Mouse (Mus musculus) forebrain, embryonic 11.5 days (tissue): ENCODE data around the gene Gm19426. TPM values are rescaled to one million over a fixed set of nuclear protein-coding genes. Genes with fewer than 3 reads are reported as not detected.

Experiments
- ATAC-seq: fragments of 200-750 bp; cut with Nextera tagmentation; replicated peaks from 2 replicates; pipeline ENCODE4 v1.8.0; 2017; ENCODE audit warnings: moderate TSS enrichment; ENCODE audit not compliant: low FRiP score
- DNase-seq: peaks from one replicate; pipeline ENCODE4 v3.0.0-alpha.2; 2017; ENCODE audit warnings: low spot score
- H3K27ac ChIP-seq: fragments of 300-500 bp; sonication (generic); 2 replicates; pipeline ENCODE4 v1.5.1; 2014; ENCODE audit warnings: low read depth, low read length
- H3K27me3 ChIP-seq: fragments of 300-500 bp; sonication (generic); 2 replicates; pipeline ENCODE4 v1.6.1; 2014; ENCODE audit warnings: mild to moderate bottlenecking, low read length, mixed read lengths; ENCODE audit not compliant: control insufficient read depth, insufficient read depth
- H3K36me3 ChIP-seq: fragments of 300-500 bp; sonication (generic); 2 replicates; pipeline ENCODE4 v1.6.1; 2014; ENCODE audit warnings: mild to moderate bottlenecking, low read length, moderate library complexity, mixed read lengths; ENCODE audit not compliant: control insufficient read depth, insufficient read depth
- H3K4me1 ChIP-seq: fragments of 300-500 bp; sonication (generic); replicated peaks from 2 replicates; pipeline ENCODE4 v1.6.1; 2014; ENCODE audit warnings: low read length, mixed read lengths; ENCODE audit not compliant: control insufficient read depth, insufficient read depth
- H3K4me2 ChIP-seq: fragments of 300-500 bp; sonication (generic); 2 replicates; pipeline ENCODE4 v1.6.1; 2014; ENCODE audit warnings: low read depth, mild to moderate bottlenecking, low read length, moderate library complexity, mixed read lengths; ENCODE audit not compliant: severe bottlenecking
- H3K4me3 ChIP-seq: fragments of 300-500 bp; sonication (generic); 2 replicates; pipeline ENCODE4 v1.5.1; 2014; ENCODE audit warnings: low read depth, low read length
- H3K9ac ChIP-seq: fragments of 300-500 bp; sonication (generic); 2 replicates; pipeline ENCODE4 v1.6.1; 2014; ENCODE audit warnings: low read length
- H3K9me3 ChIP-seq: fragments of 300-500 bp; sonication (generic); 2 replicates; pipeline ENCODE4 v1.6.1; 2016; ENCODE audit warnings: low read length, mixed read lengths; ENCODE audit not compliant: control insufficient read depth
- WGBS: fragments of 180-500 bp; shearing (Covaris S2); extraction: QIAGEN DNeasy Blood & Tissue Kit; methylation state at CpG from one replicate; pipeline ENCODE4 v1.1.7; 2014; 5-methylcytosine and 5-hydroxymethylcytosine counted together
- polyA plus RNA-seq: library from polyadenylated mRNA; unstranded; fragments of >200 nt; fragmentation: Nextera tagmentation; extraction: Ambion mirVana; gene quantifications from 2 replicates; pipeline ENCODE4 v1.2.1, GENCODE M21; 2014

Gm19426 gene
- polyA plus RNA-seq, 1 experiment from 2014 or later = 4.3 TPM

DNA sequence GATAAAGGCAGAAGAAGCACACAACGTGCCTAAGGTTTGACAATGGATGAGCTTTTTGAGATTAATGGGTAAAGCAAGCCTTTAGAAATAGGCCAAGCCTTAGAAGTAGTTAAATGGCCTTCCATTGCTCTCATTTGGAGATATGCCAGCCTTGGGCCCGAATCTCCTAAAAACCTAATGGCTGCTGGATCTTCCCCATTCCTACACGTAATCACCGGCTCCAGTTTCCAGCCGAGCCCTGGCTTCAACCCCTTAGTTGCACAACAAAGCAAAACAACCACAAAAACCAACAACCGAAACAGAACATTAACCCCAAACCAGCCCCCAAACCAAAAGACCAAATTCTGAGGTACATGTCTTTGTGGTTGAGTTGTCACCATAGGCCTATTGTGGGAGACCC is 32.2 kb upstream of the Gm19426 start:
- WGBS = 81% methylated on average over 6 of the region's 6 CpGs
- Histone ChIP-seq H3K9me3 (no peaks in the 10 kb centered on the region), H3K4me1 (peaks cover 9% of the 10 kb centered on the region), H3K4me2 (no peak overlapping the region), H3K4me3 (no peak overlapping the region), H3K27ac (peak overlapping the region; percentile 79; the same call in 1 of the 2 replicates), H3K36me3 (no peaks in the 10 kb centered on the region), H3K9ac (no peak overlapping the region), H3K27me3 (no peaks in the 10 kb centered on the region)
- DNase-seq (no peak), ATAC-seq (no peak)

DNA sequence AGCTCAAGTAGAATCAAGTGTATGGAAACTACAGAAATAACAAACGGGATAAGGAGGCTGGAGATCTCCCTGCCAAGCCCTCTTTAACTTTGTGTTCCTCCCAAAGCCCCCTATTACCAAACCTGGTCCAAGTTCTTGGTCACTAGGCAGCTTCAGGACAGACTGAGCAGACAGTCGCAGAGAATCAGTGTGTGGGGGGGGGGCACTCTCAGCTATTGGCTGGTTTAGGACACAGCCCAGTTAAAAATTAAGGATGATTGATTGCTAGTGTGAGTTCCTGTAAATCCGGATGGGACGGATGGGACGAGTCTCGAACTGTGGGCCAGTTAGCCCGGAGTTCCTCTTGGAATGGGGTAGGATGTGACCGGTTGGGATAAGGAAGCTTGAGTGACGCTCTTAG is 31.8 kb upstream of the Gm19426 start, which contains the start of gene Serping1:
TSS of gene Serping1 (minus strand) at position 204 of the 400 bp plus-strand sequence.
- DNase-seq (no peak), ATAC-seq (peak; percentile 25)
- Histone ChIP-seq H3K9ac (peak within 1 kb of the TSS; percentile 56), H3K4me2 (peak within 1 kb of the TSS; percentile 54), H3K4me1 (peaks cover 9% of the 10 kb centered on the region), H3K9me3 (no peaks in the 10 kb centered on the region), H3K27ac (peak within 1 kb of the TSS; percentile 79), H3K4me3 (peak within 1 kb of the TSS; percentile 22), H3K36me3 (no peaks in the 10 kb centered on the region), H3K27me3 (no peaks in the 10 kb centered on the region)
- WGBS = 68% methylated on average over 9 of the region's 9 CpGs

DNA sequence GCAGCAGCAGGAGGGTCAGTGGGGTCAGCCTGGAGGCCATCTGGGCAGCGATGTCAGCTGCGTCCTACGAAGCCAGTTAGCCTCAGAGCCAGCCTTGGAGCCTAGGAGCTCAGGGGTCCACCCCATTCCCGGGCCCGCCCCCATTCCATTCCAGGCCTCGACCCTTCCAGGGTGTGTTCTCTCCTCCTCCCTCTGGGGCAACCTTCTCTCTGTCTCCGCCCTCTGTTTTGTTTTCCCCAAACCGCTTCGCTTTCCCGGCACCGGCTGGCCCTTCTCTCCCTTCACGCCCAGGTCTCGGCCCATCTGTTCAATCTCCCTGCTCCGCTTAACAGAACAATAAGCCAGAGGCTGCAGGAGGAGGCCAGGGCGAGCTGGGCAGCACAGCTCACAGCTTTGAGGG is 31.3 kb upstream of the Gm19426 start:
- ATAC-seq = peak; percentile 95
- WGBS = 1% methylated on average over 15 of the region's 15 CpGs
- Histone ChIP-seq H3K36me3 (no peaks in the 10 kb centered on the region), H3K4me2 (peak overlapping the region; percentile 54), H3K9me3 (no peaks in the 10 kb centered on the region), H3K27me3 (no peaks in the 10 kb centered on the region), H3K9ac (peak overlapping the region; percentile 56), H3K27ac (peak overlapping the region; percentile 79), H3K4me1 (peaks cover 9% of the 10 kb centered on the region), H3K4me3 (peak overlapping the region; percentile 22)
- DNase-seq = peak; percentile 83

DNA sequence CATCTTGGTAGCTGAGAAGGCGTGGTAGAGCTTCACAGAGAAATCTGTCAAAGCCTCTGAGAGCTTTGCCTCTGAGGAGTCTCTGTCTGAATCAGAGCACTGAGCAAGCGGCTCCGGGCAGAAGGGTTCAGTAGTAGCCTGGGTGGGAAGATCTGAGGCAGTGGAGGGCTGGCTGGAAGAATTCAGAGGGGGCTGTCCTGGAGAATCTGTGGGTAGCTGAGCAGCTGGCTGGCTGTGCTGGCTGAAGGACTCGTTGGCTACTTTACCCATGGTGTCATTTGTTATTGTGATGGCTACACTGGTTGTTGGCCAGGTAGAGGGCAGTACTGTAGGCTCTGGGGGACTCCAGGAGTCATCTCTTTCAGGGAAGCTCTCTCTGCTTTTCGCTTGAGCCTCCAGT is 29.7 kb upstream of the Gm19426 start:
- H3K4me1 ChIP-seq = peaks cover 9% of the 10 kb centered on the region
- no peaks in the 10 kb centered on the region for H3K27me3 ChIP-seq
- WGBS = 82% methylated on average over 5 of the region's 5 CpGs
- no peaks in the 10 kb centered on the region for H3K9me3 ChIP-seq
- DNase-seq (no peak), ATAC-seq (no peak)
- no peak overlapping the region for H3K4me2 ChIP-seq
- H3K4me3 ChIP-seq = no peak overlapping the region
- H3K27ac ChIP-seq = no peak overlapping the region
- no peak overlapping the region for H3K9ac ChIP-seq
- H3K36me3 ChIP-seq = no peaks in the 10 kb centered on the region

DNA sequence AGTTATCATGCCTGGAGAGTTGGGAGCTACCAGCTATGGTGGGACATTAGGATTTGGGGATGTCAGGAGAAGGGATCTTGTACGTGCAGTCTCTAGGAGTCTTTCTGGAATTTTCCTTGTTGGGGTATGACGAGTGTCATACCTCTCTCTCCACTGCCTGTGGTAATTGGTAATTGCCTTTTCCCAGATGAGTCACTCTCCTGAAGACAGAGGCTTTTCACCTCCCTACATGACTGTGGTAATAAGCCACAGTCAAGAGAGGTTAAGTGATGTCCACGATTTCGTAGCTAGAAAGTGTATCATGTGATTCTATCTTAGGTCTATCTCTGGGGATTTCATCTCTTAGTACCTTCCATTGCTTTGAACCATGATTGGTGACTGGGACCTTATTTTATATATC is 29.0 kb upstream of the Gm19426 start:
- no peak overlapping the region for H3K4me3 ChIP-seq
- H3K4me1 ChIP-seq = peaks cover 9% of the 10 kb centered on the region
- no peaks in the 10 kb centered on the region for H3K27me3 ChIP-seq
- ATAC-seq = no peak
- no peak overlapping the region for H3K9ac ChIP-seq
- H3K36me3 ChIP-seq = no peaks in the 10 kb centered on the region
- H3K4me2 ChIP-seq = no peak overlapping the region
- no peak overlapping the region for H3K27ac ChIP-seq
- DNase-seq = no peak
- 85% methylated on average over 4 of the region's 4 CpGs for WGBS
- H3K9me3 ChIP-seq = no peaks in the 10 kb centered on the region

DNA sequence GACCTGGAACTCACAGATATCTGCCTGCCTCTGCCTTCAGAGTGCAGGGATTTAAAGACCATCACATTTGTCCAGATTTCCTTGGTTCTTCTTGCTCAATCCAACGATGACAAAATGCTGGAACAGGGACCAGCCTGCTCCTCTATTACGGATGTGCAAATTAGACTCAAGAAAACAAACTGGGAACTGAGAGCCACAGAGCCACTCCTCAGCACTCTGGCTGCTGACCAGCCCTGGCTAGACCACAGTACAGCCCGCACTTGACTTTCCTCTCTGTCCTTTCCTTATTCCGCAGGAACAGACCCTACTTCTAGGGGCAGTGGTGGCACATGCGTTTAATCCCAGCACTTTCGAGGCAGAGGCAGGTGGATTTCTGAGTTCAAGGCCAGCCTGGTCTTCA is 27.0 kb upstream of the Gm19426 start:
- Histone ChIP-seq H3K27me3 (no peaks in the 10 kb centered on the region), H3K4me3 (no peak overlapping the region), H3K4me2 (no peak overlapping the region), H3K36me3 (no peaks in the 10 kb centered on the region), H3K9ac (no peak overlapping the region), H3K9me3 (no peaks in the 10 kb centered on the region), H3K4me1 (peaks cover 9% of the 10 kb centered on the region), H3K27ac (no peak overlapping the region)
- 79% methylated on average over 6 of the region's 6 CpGs for WGBS
- ATAC-seq = no peak
- no peak for DNase-seq

DNA sequence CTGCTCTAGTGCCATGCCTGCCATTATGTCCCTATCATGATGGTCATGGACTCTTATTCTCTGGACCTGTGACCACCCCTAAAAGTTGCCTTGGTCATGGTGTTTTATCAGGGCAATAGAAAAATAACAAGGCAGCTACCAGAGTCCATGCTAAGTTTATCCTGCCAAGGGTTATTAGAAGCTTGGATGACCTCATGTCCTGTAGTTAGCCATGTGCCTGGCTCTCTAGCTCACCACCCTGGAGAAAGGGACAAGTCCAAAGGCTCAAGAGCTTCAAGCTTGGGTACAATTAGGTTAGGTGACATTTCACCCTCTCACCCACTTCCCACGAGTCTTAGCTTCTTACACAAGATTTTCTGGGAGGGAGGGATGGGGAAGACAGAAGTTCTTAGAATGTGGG is 19.4 kb upstream of the Gm19426 start:
- no peak for ATAC-seq
- H3K27me3 ChIP-seq = no peaks in the 10 kb centered on the region
- no peaks in the 10 kb centered on the region for H3K4me1 ChIP-seq
- WGBS = 62% methylated on average over 1 of the region's 1 CpGs
- H3K4me3 ChIP-seq = no peak overlapping the region
- no peaks in the 10 kb centered on the region for H3K9me3 ChIP-seq
- no peak overlapping the region for H3K4me2 ChIP-seq
- H3K27ac ChIP-seq = no peak overlapping the region
- no peak for DNase-seq
- no peaks in the 10 kb centered on the region for H3K36me3 ChIP-seq
- no peak overlapping the region for H3K9ac ChIP-seq

DNA sequence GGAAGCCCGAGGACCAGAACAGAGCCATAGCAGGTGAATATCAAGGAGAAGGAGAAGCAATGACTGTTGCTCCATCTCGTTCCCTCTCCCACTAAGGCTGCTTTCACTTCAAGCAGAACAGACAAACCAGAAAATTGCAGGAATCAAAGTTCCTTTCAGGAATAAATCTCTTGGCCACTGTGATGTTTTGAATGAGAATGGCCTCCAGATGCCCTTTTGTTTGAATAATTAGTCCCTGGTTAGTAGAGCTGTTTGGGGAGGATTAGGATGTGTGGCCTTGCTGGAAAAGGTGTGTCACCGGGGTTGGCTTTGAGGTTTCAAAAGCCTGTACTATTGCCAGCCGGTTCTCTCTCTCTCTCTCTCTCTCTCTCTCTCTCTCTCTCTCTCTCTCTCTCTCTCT is 18.8 kb upstream of the Gm19426 start:
- DNase-seq = no peak
- ATAC-seq = no peak
- H3K4me3 ChIP-seq = no peak overlapping the region
- H3K4me2 ChIP-seq = no peak overlapping the region
- 21% methylated on average over 4 of the region's 4 CpGs for WGBS
- H3K27me3 ChIP-seq = no peaks in the 10 kb centered on the region
- H3K9me3 ChIP-seq = no peaks in the 10 kb centered on the region
- no peaks in the 10 kb centered on the region for H3K4me1 ChIP-seq
- no peak overlapping the region for H3K27ac ChIP-seq
- no peak overlapping the region for H3K9ac ChIP-seq
- H3K36me3 ChIP-seq = no peaks in the 10 kb centered on the region

DNA sequence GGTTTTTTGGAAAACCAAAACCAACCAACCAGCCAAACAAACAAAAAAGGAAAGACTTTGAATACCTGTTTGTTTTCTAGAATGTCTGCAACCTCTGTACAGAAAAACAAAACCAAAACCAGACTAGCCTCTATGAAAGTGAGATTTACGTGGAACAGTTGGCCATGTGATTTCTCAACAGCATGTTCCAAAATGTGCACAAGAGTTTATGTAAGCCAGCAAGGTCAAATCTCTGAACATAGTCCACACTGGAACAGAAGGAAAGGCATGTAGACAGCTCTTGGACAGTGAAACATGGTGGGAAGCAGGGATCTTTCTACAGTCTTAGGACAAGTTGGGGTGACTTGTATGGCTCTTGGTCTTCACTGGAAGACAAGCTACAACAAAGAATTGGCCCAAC is 18.4 kb upstream of the Gm19426 start:
- no peaks in the 10 kb centered on the region for H3K4me1 ChIP-seq

More for the DNA sequence above, 18.4 kb upstream of the Gm19426 start:
- H3K4me3 ChIP-seq = no peak overlapping the region
- no peaks in the 10 kb centered on the region for H3K9me3 ChIP-seq
- DNase-seq = no peak
- H3K27me3 ChIP-seq = no peaks in the 10 kb centered on the region
- no peaks in the 10 kb centered on the region for H3K36me3 ChIP-seq
- 93% methylated on average over 1 of the region's 1 CpGs for WGBS
- H3K4me2 ChIP-seq = no peak overlapping the region
- no peak overlapping the region for H3K9ac ChIP-seq
- no peak overlapping the region for H3K27ac ChIP-seq
- ATAC-seq = no peak
